Mouse (Mus musculus): Measurements from ENCODE around the gene Atp11a.

GRCm38 (mm10) chr8:12894783-12895534, 138.1 kb downstream of the Atp11a start:
- no peak for TF ChIP-seq POLR2A (IDR thresholded peaks at IDR 0.05; ENCODE audit: borderline replicate concordance, low read depth, low read length)
- no peak for TF ChIP-seq CTCF (IDR thresholded peaks at IDR 0.05; ENCODE audit: low read depth, low read length)
